Mouse (Mus musculus) embryonic fibroblast, embryonic 13.5 days (primary cell): Measurements from ENCODE around the gene Ctsd. TPM values are rescaled to one million over a fixed set of nuclear protein-coding genes. Genes with fewer than 3 reads are reported as not detected.

Experiments
- H3K27ac ChIP-seq: 2 replicates; pipeline ENCODE4 v1.5.1; 2012; ENCODE audit warnings: low read length, control low read depth, inconsistent platforms; ENCODE audit not compliant: insufficient read depth
- H3K4me1 ChIP-seq: 2 replicates; pipeline ENCODE4 v1.6.1; 2011; ENCODE audit warnings: low read length; ENCODE audit not compliant: control insufficient read depth, insufficient read depth
- H3K4me3 ChIP-seq: 2 replicates; pipeline ENCODE4 v1.5.1; 2011; ENCODE audit warnings: mild to moderate bottlenecking, control low read depth, low read length; ENCODE audit not compliant: insufficient read depth
- CTCF ChIP-seq: IDR thresholded peaks from 2 replicates; pipeline ENCODE4 v1.5.1; 2011; ENCODE audit warnings: mild to moderate bottlenecking, control low read depth, low read length, moderate library complexity, borderline replicate concordance; ENCODE audit not compliant: insufficient read depth
- POLR2A ChIP-seq: IDR thresholded peaks from 2 replicates; pipeline ENCODE4 v1.6.1; 2011; ENCODE audit warnings: low read depth, mild to moderate bottlenecking, control low read depth, low read length, moderate library complexity
- polyA plus RNA-seq: library from polyadenylated mRNA; stranded (reverse); fragments of >200 nt; gene quantifications from 2 replicates; pipeline ENCODE4 v1.2.4, GENCODE M21; 2011; ENCODE audit warnings: low read depth; ENCODE audit not compliant: missing spikeins, insufficient read length

Gene Ctsd
- polyA plus RNA-seq, 1 experiment, result 617 TPM

- H3K4me1 ChIP-seq, result no peaks in the 10 kb centered on the region; the same call in 1 of the 2 replicates
- H3K4me3 ChIP-seq, result no peak overlapping the region
- no peak overlapping the region for H3K27ac ChIP-seq
- TF ChIP-seq POLR2A, result no peak
- no peak for TF ChIP-seq CTCF
Measured at GRCm38 (mm10) chr7:142389961-142390650, 2.3 kb upstream of the Ctsd start.

GRCm38 (mm10) chr7:142388740-142389139 lies 902 bp upstream of the Ctsd start:
- H3K27ac ChIP-seq, result no peak overlapping the region
- TF ChIP-seq CTCF (no peak), POLR2A (no peak)
- no peaks in the 10 kb centered on the region; the same call in 1 of the 2 replicates for H3K4me1 ChIP-seq
- no peak overlapping the region for H3K4me3 ChIP-seq

- H3K4me1 ChIP-seq, result no peaks in the 10 kb centered on the region; the same call in 1 of the 2 replicates
- H3K4me3 ChIP-seq, result no peak overlapping the region
- no peak for TF ChIP-seq POLR2A
- no peak for TF ChIP-seq CTCF
- H3K27ac ChIP-seq, result peak overlapping the region; percentile 11; the same call in 1 of the 2 replicates
Measured at GRCm38 (mm10) chr7:142388198-142388597, 360 bp upstream of the Ctsd start.

DNA sequence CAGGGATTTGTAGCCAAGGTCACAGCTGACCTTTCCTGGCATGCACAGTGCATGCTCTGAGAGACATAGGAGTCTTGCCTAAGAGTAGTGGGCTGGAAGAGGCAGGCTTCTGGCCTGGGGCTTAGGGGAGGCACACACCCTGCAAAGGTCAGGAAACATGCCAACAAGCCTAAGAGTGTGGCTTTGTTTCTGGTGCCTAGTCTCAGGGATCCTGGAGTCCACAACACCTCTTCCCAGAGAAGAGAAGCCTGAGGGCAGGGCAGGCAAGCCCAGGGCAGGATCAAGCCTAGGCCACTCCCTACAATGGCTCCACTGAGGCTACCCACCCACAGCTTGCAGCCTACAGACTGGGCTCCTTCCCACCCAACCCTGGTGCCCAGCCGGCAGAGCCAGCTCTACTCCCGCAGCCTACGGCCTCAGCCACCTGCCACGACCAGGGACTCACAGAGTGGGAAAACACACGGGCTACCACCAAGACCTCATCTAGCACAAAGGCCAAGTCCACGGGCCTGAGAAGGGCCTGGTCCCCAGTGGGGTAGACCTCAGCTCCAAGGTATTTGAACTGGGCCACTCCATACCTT lies 1.1 kb downstream of the Ctsd start:
- H3K4me3 ChIP-seq, result peak overlapping the region; percentile 89
- no peaks in the 10 kb centered on the region; the same call in 1 of the 2 replicates for H3K4me1 ChIP-seq
- TF ChIP-seq POLR2A, result peak; percentile 26; the same call in 1 of the 2 replicates
- TF ChIP-seq CTCF, result no peak
- no peak overlapping the region for H3K27ac ChIP-seq

DNA sequence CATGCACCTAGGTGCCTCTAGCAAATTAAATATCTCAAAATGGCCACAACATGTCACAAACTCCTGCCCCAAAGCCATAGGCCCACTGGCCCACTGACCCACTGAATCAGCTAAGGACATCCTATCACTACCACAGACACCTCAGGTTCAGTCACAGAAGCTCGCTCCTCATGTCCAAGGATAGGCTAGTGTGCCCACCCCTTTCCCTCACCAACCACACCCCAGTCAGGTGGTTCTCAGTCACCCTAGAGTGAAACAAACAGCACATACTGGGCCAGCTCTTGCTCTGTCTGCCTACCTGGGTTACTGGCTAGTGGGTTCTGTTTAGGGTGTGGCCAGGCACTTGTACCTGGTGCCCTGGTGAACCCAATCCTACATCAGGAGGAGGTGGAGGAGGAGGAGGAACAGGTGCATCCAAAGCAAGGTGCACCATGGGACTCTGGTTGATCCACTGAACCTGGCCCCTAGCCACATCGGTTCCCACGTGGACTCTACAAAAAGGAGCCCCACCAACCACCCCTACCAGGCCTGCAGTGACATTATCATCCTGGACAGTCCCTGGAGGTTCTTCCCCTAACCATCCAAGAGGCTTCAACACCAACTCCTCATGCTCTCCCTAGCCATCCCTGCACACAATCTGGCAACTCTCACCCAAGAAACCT lies 2.0 kb downstream of the Ctsd start:
- TF ChIP-seq CTCF (no peak), POLR2A (no peak)
- no peak overlapping the region for H3K27ac ChIP-seq
- H3K4me3 ChIP-seq, result peak overlapping the region; percentile 89
- H3K4me1 ChIP-seq, result no peaks in the 10 kb centered on the region; the same call in 1 of the 2 replicates

DNA sequence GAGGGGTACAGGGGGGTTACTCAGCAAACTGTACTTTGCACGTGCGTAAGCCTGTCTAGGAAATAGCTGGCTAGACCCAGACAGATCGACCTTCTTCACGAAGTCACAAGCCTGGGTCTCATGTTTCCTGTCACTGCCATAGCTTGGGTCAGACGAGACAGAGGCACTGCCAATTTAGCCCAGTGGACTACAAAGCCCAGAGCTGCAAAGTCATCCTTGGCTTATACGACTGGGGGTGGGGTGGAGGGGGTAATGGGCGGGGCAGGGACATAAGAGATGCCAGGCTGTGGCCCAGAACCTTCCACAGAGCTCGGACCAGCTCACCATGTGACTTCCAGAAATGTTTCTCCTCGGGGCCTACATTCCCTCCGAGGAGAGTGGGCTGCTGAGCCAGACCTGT lies 3.5 kb downstream of the Ctsd start:
- TF ChIP-seq POLR2A, result no peak
- TF ChIP-seq CTCF, result no peak

DNA sequence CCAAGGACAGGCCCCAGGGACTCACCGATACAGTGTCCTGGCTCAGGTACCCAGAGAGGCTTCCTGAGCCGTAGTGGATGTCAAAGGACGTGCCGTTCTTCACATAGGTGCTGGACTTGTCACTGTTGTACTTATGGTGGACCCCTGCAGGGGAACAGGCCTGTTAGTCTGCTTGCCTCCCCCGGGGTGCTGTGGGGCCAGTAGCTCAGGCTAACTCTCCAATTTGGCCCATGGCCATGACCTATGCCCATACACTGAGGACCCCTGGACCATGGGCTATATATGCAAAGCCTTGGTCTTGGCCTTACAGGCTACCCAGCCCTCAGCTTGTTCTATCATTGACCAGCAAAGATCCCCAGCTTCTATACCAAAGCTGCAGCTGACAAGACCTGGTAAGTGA lies 5.3 kb downstream of the Ctsd start, which contains the start of gene Gm49369:
Gene Gm49369, minus strand, starts transcription at position 101 of the 400 bp plus-strand sequence.
- no peaks in the 10 kb centered on the region; the same call in 1 of the 2 replicates for H3K4me1 ChIP-seq
- H3K27ac ChIP-seq, result no peak within 1 kb of the TSS
- TF ChIP-seq POLR2A, result no peak
- no peak for TF ChIP-seq CTCF
- no peak within 1 kb of the TSS for H3K4me3 ChIP-seq

More for the DNA sequence above, 3.5 kb downstream of the Ctsd start:
- H3K4me1 ChIP-seq, result no peaks in the 10 kb centered on the region; the same call in 1 of the 2 replicates
- H3K27ac ChIP-seq, result no peak overlapping the region
- no peak overlapping the region for H3K4me3 ChIP-seq

GRCm38 (mm10) chr7:142381175-142381574 lies 6.7 kb downstream of the Ctsd start:
- Histone ChIP-seq H3K27ac (no peak overlapping the region), H3K4me1 (no peaks in the 10 kb centered on the region; the same call in 1 of the 2 replicates)
- TF ChIP-seq POLR2A (no peak), CTCF (no peak)

DNA sequence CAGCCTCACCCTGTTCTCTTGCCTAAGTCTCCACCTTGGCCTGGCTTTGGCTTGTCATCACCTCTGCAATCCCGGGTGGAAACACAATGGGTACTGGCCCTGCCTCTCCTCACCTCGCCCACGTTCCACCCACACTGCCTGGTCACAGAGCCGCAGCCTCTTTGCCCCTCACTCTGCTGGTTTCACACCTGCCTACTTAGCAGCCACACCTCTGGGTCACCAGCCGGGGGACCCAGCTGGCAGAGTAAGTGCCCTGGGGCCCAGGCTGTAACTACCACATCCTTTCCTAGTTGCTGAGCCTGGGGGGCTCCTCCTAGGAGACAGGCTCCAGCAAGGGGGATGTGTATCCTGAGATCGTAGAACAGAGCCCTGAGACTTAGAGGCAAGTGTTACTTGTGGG lies 8.7 kb downstream of the Ctsd start:
- Histone ChIP-seq H3K27ac (no peak overlapping the region), H3K4me3 (no peak overlapping the region), H3K4me1 (no peaks in the 10 kb centered on the region)
- TF ChIP-seq CTCF, result no peak
- TF ChIP-seq POLR2A, result no peak

More at GRCm38 (mm10) chr7:142381175-142381574, 6.7 kb downstream of the Ctsd start:
- H3K4me3 ChIP-seq, result no peak overlapping the region
